Mouse (Mus musculus): ENCODE results near the gene Pcmtd2. TPM values are rescaled to one million over a fixed set of nuclear protein-coding genes. Genes with fewer than 3 reads are reported as not detected.

The Pcmtd2 gene
- polyA plus RNA-seq, 2 experiments: 9.1 to 12.5 TPM

DNA sequence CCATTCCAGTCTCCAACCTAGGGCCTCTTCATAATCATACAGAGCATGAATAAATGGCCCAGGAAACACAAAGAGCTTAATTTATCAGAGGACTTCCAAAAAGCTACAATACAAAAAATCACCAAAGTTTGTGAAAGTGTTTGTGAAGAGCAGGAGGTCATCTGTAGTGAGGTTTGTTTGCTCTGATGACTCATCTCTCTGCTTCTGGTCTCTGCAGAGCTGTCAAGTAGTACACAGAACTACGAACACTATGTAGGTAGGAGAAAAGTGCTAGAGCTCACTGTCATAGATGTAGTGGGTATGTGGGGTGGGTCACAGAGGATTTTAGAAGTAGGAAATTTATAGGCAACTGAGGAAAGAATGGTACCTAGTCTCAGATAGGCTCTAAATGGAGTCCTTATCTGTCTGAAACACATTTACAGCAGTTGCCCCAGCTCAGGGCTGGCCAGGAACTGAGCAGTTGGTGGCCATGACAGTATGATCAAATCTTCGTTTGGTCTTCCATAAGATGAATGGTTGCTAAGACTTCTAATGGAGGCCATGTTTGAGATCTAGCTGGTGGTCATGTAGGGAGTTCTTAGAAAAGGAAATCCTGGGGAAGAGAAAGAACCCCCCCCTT, 8.5 kb upstream of the Pcmtd2 start:
- ATAC-seq (ENCODE audit: insufficient read depth): peak; percentile 85
- TF ChIP-seq EP300 (IDR thresholded peaks at IDR 0.05; ENCODE audit: low read depth) (peak; percentile 62), CTCF (IDR thresholded peaks at IDR 0.05; ENCODE audit: low read depth) (no peak)
- 29% methylated on average over 2 of the region's 2 CpGs for WGBS (ENCODE audit: insufficient replicate concordance)

DNA sequence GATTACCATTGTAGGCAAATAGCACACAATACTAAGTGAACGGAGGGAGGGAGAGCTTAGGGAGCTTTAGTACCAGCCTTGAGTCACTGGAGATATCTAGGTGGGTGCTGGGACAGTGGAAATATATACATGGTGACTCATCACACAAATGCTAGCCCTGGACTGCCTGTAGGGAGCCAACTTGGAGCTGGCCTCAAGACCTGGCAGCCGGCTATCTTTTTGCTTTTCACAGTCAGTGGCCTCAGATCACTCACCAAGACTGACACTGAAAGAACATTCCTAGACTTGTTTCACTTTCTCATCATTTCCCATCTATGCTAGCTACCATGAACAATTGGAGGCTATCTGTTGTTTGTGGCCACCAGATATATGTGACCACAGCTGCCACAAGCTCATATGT, 4.9 kb upstream of the Pcmtd2 start:
- Histone ChIP-seq H3K4me2 (ENCODE audit: low read depth) (no peak overlapping the region), H3K36me3 (replicated peaks; ENCODE audit: control insufficient read depth, insufficient read depth, low read depth) (no peaks in the 10 kb centered on the region), H3K4me1 (replicated peaks; ENCODE audit: control insufficient read depth in 2 of 2, insufficient read depth in 2 of 2, low read length in 1 of 2) (peaks cover 9 to 17% of the 10 kb centered on the region in 2 experiments; a peak in 3 of 4 replicates), H3K9ac (replicated peaks) (no peak overlapping the region), H3K27me3 (ENCODE audit: control insufficient read depth, insufficient read depth, low read length) (no peaks in the 10 kb centered on the region), H3K4me3 (ENCODE audit: insufficient read depth in 1 of 2, low read depth in 2 of 2, low read length in 2 of 2) (no peak overlapping the region), H3K27ac (no peak overlapping the region), H3K9me3 (ENCODE audit: control insufficient read depth, low read length) (no peaks in the 10 kb centered on the region)
- TF ChIP-seq CTCF (IDR thresholded peaks at IDR 0.05; ENCODE audit: low read depth) (no peak), EP300 (IDR thresholded peaks at IDR 0.05; ENCODE audit: low read depth) (no peak)
- DNase-seq (ENCODE audit: low read depth in 3 of 3, low spot score in 3 of 3) (no peak), ATAC-seq (ENCODE audit: insufficient read depth) (no peak)
- WGBS (ENCODE audit: insufficient replicate concordance): 43% methylated on average over 2 of the region's 2 CpGs

More for the DNA sequence above, 8.5 kb upstream of the Pcmtd2 start:
- H3K9me3 ChIP-seq (ENCODE audit: control insufficient read depth, low read length): no peaks in the 10 kb centered on the region
- peak; percentile 19 to 28 (median 27) for DNase-seq (ENCODE audit: low read depth in 3 of 3, low spot score in 3 of 3)
- H3K4me1 ChIP-seq (replicated peaks; ENCODE audit: control insufficient read depth in 2 of 2, insufficient read depth in 2 of 2, low read length in 1 of 2): peaks cover 9 to 12% of the 10 kb centered on the region in 2 experiments; a peak in 3 of 4 replicates
- no peak overlapping the region for H3K9ac ChIP-seq (replicated peaks)
- H3K4me3 ChIP-seq (ENCODE audit: insufficient read depth in 1 of 2, low read depth in 2 of 2, low read length in 2 of 2): no peak overlapping the region
- H3K27ac ChIP-seq: no peak overlapping the region
- no peak overlapping the region for H3K4me2 ChIP-seq (ENCODE audit: low read depth)
- no peaks in the 10 kb centered on the region for H3K36me3 ChIP-seq (replicated peaks; ENCODE audit: control insufficient read depth, insufficient read depth, low read depth)
- no peaks in the 10 kb centered on the region for H3K27me3 ChIP-seq (ENCODE audit: control insufficient read depth, insufficient read depth, low read length)

GRCm38 (mm10) chr2:181838293-181838680, 633 bp downstream of the Pcmtd2 start:
- WGBS (ENCODE audit: insufficient replicate concordance): 10% methylated on average over 3 of the region's 3 CpGs
- DNase-seq (ENCODE audit: low read depth in 3 of 3, low spot score in 3 of 3): no peak
- Histone ChIP-seq H3K9me3 (ENCODE audit: control insufficient read depth, low read length) (no peaks in the 10 kb centered on the region), H3K27ac (peak overlapping the region; percentile 61), H3K4me3 (ENCODE audit: insufficient read depth in 1 of 2, low read depth in 2 of 2, low read length in 2 of 2) (peak overlapping the region; percentile 70 to 81), H3K27me3 (ENCODE audit: control insufficient read depth, insufficient read depth, low read length) (no peaks in the 10 kb centered on the region), H3K36me3 (replicated peaks; ENCODE audit: control insufficient read depth, insufficient read depth, low read depth) (no peaks in the 10 kb centered on the region; the same call in 1 of the 2 replicates), H3K4me2 (ENCODE audit: low read depth) (peak overlapping the region; percentile 82), H3K4me1 (replicated peaks; ENCODE audit: control insufficient read depth in 2 of 2, insufficient read depth in 2 of 2, low read length in 1 of 2) (peaks cover 5 to 12% of the 10 kb centered on the region in 2 experiments; a peak in 3 of 4 replicates), H3K9ac (replicated peaks) (peak overlapping the region; percentile 92)
- peak; percentile 42 for ATAC-seq (ENCODE audit: insufficient read depth)
- TF ChIP-seq CTCF (IDR thresholded peaks at IDR 0.05; ENCODE audit: low read depth): no peak
- TF ChIP-seq EP300 (IDR thresholded peaks at IDR 0.05; ENCODE audit: low read depth): no peak

GRCm38 (mm10) chr2:181845709-181846394, 8.2 kb downstream of the Pcmtd2 start:
- DNase-seq (ENCODE audit: low read depth in 3 of 3, low spot score in 3 of 3) (no peak), ATAC-seq (ENCODE audit: insufficient read depth) (no peak)
- Histone ChIP-seq H3K4me3 (ENCODE audit: insufficient read depth in 1 of 2, low read depth in 2 of 2, low read length in 2 of 2) (no peak overlapping the region), H3K36me3 (replicated peaks; ENCODE audit: control insufficient read depth, insufficient read depth, low read depth) (peaks cover 12% of the 10 kb centered on the region), H3K4me1 (replicated peaks; ENCODE audit: control insufficient read depth in 2 of 2, insufficient read depth in 2 of 2, low read length in 1 of 2) (no peaks in the 10 kb centered on the region), H3K4me2 (ENCODE audit: low read depth) (no peak overlapping the region), H3K27ac (no peak overlapping the region), H3K9ac (replicated peaks) (no peak overlapping the region), H3K27me3 (ENCODE audit: control insufficient read depth, insufficient read depth, low read length) (no peaks in the 10 kb centered on the region), H3K9me3 (ENCODE audit: control insufficient read depth, low read length) (no peaks in the 10 kb centered on the region)
- TF ChIP-seq EP300 (IDR thresholded peaks at IDR 0.05; ENCODE audit: low read depth): no peak
- no peak for TF ChIP-seq CTCF (IDR thresholded peaks at IDR 0.05; ENCODE audit: low read depth)
- WGBS (ENCODE audit: insufficient replicate concordance): 78% methylated on average over 5 of the region's 5 CpGs

GRCm38 (mm10) chr2:181863791-181864535, 26.3 kb downstream of the Pcmtd2 start, which contains the start of gene Polr3k:
TSS of gene Polr3k (plus strand) at chr2:181864337.
- H3K4me2 ChIP-seq (ENCODE audit: low read depth): peak within 1 kb of the TSS; percentile 89
- H3K9me3 ChIP-seq (ENCODE audit: control insufficient read depth, low read length): no peaks in the 10 kb centered on the region
- peak within 1 kb of the TSS; percentile 85 for H3K9ac ChIP-seq (replicated peaks)
- TF ChIP-seq CTCF (IDR thresholded peaks at IDR 0.05; ENCODE audit: low read depth): no peak
- TF ChIP-seq EP300 (IDR thresholded peaks at IDR 0.05; ENCODE audit: low read depth): peak; percentile 46; the same call in 1 of the 2 replicates
- DNase-seq (ENCODE audit: low read depth in 3 of 3, low spot score in 3 of 3): peak; percentile 96
- peaks cover 7 to 14% of the 10 kb centered on the region in 2 experiments for H3K4me1 ChIP-seq (replicated peaks; ENCODE audit: control insufficient read depth in 2 of 2, insufficient read depth in 2 of 2, low read length in 1 of 2)
- H3K27me3 ChIP-seq (ENCODE audit: control insufficient read depth, insufficient read depth, low read length): no peaks in the 10 kb centered on the region
- peak; percentile 100 for ATAC-seq (ENCODE audit: insufficient read depth)
- under 1% methylated on average over 35 of the region's 35 CpGs for WGBS (ENCODE audit: insufficient replicate concordance)
- H3K4me3 ChIP-seq (ENCODE audit: insufficient read depth in 1 of 2, low read depth in 2 of 2, low read length in 2 of 2): peak within 1 kb of the TSS; percentile 89 to 95
- H3K27ac ChIP-seq: peak within 1 kb of the TSS; percentile 70
- H3K36me3 ChIP-seq (replicated peaks; ENCODE audit: control insufficient read depth, insufficient read depth, low read depth): peaks cover 9% of the 10 kb centered on the region

All from liver, embryonic 14.5 days (tissue).